Mouse (Mus musculus) megakaryocyte, embryonic 14.5 days (primary cell): ENCODE measurements around the gene Mafb.

ENCODE experiments used
- FLI1 ChIP-seq: IDR thresholded peaks from 2 replicates; pipeline ENCODE4 v1.6.1; 2012; ENCODE audit warnings: low read length, inconsistent platforms, mixed read lengths
- GATA1 ChIP-seq: IDR thresholded peaks from 3 replicates; pipeline ENCODE4 v1.6.1; 2012; ENCODE audit warnings: mixed read lengths, low read length, inconsistent platforms, borderline replicate concordance

DNA sequence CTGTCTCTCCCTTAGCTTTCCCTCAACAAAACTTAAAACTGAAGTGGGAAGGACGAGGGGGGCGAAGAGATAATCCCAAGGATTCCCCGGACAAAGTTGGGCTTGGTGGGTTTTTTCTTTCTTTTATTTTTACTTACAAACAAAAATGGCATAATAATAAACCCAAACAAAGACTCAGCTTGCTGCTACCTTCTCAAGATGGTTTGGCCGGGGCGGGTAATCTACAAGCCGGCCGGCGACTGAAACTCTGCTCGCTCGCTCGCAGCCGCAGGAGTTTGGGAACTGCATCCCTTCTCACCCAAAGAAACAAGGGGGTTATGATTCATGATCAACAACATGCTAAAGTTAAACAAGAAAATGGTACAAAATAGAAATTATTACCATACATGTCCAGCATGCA, 2.2 kb downstream of the Mafb start:
- no peak for TF ChIP-seq GATA1
- TF ChIP-seq FLI1: no peak
